Mouse (Mus musculus) 3134 (cell line): ENCODE data around the gene Erich6b.

Experiments
- DNase-seq: peaks from one replicate; pipeline ENCODE4 v3.0.0-alpha.2; 2011; ENCODE audit warnings: low spot score; ENCODE audit not compliant: insufficient read length; ENCODE audit errors: extremely low read depth

The Erich6b gene

DNA sequence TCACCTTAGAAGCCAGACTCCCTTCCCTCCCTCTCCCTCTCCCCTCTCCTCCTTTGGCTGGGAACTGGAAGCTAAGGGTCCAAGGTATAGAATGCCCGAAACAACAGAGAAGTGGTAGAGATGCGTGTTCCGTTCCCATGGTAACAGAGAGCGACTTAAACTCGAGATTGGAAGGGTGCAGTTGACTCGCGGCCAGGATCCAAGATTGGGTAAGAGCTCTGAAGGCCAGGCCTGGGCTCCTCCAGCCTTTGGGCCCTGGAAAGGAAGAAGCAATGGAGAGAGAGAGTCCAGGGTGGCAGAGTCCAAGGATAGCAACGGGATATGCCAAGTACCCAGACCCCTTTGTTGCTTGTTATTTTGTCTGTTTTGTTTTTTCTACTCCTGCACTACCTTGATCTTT lies at the start of gene Erich6b:
Erich6b (plus strand) TSS at position 180 of the 400 bp plus-strand sequence.
- DNase-seq = no peak

- no peak for DNase-seq
Measured at GRCm38 (mm10) chr14:75592978-75593377, 49.1 kb upstream of the Erich6b start, which contains the start of gene Spert. TSS of gene Spert (minus strand) at chr14:75593116.

DNA sequence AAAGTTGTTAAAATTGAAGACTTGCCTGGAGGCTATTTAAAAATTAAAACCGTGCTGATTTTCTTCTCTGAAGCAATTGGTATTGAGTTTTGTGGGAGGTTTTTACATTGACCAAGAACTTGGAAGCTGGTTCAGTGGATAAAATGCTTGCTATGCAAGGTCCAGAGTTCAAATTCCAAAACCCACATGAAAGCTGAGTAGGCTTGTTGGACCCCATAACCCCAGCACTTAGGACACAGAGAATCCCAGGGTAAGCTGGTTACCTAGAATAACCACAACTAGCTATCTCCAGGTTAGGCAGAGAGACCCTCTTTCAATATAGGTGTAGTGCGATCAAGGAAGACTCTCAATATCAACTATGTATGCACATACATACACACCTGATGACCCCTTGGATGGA lies 32.9 kb upstream of the Erich6b start:
- no peak for DNase-seq

DNA sequence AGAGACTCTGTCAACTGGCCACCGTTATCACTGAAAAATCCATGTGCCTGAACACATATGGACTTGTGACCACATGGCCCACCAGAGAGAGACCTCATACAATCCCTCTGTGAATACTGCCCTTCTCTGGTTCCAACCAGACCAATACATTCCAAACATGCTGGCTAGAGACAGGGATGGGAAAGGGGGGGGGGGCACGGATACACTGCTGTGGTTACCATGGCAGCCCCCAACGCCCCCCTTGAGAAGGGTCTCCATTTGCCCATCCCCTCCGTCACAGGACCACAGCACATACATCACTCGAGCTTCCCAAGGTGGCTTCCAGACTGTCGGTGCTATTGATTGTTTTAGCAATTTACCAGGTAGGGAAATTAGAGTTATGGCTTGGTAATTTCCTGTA lies 25.7 kb upstream of the Erich6b start:
- DNase-seq = no peak

DNA sequence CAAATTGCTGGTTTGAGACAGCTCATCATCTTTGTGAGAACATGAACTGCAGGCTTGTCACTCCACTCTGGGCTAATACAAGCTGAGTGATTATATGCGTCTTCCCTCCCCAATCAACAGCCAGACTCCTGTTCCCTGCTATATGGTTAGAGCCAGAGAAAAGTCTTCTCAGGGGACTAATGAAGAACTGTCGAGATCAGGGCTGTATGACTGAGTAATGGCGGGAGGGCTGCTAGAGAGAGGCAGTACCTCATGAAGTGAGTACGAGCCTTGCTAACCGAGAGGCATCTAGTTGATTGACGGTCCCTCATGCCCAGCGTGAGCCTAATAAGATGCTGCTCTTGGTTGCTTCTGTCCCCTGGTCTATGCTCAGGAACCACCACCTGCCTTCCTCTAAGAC lies 19.1 kb upstream of the Erich6b start:
- DNase-seq = no peak

GRCm38 (mm10) chr14:75628870-75629269 lies 13.2 kb upstream of the Erich6b start:
- no peak for DNase-seq

- peak; percentile 62 for DNase-seq
Measured at GRCm38 (mm10) chr14:75635350-75635749, 6.7 kb upstream of the Erich6b start.

- DNase-seq = no peak
Measured at GRCm38 (mm10) chr14:75636107-75636506, 6.0 kb upstream of the Erich6b start.

DNA sequence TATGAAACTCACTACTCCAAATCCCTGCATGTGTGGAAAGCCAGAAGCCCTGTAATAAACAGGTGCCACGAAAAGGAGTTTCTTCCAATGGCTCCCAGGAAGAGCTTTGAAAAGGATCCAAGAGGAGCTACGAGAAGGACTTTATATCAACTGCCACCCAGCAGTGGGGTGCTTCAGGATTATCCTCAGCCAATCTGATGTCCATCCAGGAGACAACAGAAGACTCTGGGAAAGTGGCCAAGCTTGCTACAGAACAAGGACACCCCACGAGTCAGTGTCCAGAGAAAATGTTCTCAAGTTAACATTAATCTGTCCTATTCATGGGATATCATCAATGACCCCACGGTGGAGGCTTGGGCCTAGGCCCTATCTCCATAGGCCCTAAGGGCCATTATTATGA lies 4.4 kb upstream of the Erich6b start:
- DNase-seq = no peak

- DNase-seq = no peak
Measured at GRCm38 (mm10) chr14:75640846-75641245, 1.2 kb upstream of the Erich6b start.

GRCm38 (mm10) chr14:75641369-75641768 lies 690 bp upstream of the Erich6b start:
- no peak for DNase-seq

DNA sequence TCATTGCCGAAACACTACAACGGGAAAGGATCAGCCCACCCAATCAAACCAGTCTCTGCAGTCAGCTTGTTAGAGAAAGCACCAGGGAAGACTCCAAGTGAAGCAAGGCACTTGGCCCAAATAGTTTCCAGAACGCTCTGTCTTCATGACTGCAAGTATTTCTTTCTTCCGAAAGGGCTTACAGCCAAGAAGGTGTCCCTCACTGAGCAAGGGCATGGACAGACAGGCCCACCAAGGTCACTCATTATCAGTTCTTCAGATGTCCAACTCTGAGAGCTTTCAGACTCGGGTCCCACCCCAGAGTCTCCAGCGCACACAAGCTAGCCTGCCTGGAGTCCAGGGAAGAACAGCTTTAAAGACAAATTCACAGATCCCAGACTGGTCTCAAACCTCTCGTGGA lies 3.4 kb downstream of the Erich6b start:
- DNase-seq = no peak

DNA sequence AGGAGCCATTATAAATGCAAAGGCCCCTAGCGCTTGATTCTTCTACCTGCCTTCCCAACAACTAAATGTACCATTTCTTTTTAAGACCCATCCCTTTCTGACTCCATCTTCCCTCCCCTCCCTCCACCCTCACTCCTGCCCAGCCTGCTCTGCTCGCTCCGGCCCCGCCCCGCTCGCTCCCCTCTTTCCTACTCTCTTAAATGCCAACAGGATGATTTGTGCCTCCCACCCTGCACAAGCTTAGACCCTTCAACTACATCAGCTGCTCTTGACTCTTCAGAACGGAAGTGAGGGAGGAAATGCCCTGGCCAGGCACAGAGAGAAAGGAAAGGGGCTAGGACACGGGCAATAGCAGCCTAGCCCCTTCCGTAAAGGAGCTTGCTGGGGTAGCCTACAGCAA lies 4.0 kb downstream of the Erich6b start:
- DNase-seq = no peak

GRCm38 (mm10) chr14:75646968-75647829 lies 5.1 kb downstream of the Erich6b start:
- no peak for DNase-seq

DNA sequence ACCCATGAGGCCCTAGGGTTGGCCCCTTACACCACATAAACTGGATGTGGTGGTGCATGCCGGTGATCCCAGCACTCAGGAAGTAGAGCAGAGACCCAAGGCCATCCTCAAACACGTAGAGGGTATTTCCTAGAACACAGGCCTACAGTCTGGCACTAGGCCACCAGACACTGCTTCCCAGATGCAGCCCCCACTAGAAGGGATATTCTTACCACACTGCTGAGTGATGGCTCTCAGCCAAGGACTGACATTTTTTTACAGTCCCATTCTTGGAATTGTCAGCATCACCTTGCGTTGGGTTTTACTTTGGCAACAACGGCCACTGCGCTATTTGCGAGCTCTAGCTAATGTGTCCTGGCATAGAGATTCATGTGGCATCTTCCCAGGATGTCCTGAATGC lies 18.9 kb downstream of the Erich6b start:
- no peak for DNase-seq

DNA sequence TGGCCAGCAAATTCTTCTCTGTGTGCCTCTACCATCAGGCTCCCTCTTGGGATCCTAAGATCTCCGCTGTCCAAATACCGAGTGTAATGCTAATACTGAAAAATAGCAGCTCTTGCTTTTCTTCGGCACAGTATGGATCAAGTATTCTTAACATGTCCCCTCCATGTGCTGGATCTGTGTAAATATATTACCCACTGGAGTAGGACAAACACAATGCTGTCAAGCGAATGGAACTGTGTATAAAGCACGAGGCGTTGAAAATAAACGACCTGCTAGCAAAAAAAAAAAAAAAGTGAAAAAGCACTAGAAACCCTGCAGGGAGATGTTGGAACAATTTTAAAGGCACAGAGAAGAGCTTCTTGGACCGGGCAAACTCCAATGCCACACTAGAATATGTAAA lies 19.5 kb downstream of the Erich6b start:
- DNase-seq = no peak

GRCm38 (mm10) chr14:75665430-75666180 lies 23.5 kb downstream of the Erich6b start:
- DNase-seq = no peak

DNA sequence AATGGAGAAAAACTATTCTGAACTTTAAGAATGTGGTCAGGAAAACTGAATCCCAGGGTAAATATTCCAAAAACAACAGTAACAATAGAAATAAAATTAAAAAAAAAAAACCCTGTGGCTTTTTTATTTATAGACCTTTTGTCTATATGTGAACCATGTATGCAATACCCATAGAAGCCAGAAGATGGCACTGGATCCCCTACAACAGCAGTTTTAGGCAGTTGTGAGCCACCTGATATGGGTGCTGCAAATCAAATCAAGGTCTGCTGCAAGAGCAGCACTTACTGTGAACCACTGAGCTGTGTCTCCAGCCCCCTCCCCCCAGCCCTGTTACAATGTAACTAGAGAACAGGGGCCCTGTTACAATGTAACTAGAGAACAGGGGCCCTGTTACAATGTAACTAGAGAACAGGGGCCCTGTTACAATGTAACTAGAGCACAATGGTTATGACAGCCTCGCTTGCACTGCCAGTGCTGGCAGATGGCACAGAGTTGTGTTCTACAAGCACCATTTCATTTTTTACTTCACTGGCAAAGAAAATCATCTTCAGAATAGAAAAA lies 27.1 kb downstream of the Erich6b start:
- no peak for DNase-seq

DNA sequence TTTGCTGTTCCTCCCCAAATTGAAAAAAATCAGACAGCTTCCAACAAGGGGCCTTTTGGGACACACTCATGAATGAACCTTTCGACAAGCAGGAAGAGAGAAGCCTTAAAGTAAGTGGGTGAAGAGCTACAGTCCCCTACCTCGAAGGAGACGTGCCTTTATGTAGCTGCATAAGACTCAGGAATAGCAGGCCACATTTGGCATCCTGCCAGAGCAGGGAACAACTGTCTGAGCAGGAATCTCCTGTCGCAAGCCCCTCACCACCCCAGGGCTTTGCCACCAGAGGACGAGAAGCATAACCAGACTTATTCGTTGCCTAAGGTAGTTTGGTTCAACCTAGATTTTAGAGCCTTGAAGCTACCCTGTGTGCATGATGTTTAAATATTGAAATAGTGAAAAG lies 34.3 kb downstream of the Erich6b start:
- no peak for DNase-seq

GRCm38 (mm10) chr14:75690428-75690827 lies 48.4 kb downstream of the Erich6b start:
- DNase-seq = no peak

DNA sequence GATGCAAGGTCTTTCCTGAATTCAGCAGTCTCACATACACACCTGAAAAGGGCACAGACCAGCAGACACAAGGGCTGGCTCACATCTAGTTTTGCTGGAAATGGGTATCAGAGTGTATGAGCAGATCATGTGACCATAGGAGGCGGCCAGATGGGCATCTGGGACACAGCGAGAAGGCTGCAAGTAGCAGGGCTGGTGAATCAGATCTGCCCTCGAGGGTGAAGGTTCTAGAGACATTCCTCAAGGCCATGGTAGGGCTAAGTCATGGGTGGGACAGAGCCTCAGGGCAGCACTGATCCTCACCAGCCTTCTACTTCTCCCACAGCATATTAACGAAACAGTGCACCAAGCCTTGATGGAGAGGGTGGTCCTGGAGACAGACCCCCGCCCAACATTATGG lies 54.0 kb downstream of the Erich6b start:
- DNase-seq = no peak

DNA sequence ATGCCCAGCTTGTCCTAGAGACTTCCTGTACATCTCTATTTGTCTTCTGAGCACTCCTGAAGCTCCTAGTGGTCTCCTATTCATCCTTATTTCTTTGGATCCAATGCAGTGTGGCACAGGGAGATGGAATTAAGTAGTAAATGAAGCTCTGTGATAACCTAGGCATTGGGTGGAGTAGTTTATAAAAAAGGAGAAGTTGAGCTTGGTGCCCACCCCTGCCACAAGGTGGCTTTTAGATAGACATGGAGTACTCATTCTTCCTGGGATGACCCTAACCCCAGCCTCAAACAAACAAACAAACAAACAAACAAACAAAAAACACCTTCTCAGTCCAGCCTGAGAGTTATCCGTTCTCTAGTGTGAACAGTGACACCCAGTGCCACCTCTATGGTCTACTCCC lies 55.9 kb downstream of the Erich6b start:
- DNase-seq = no peak
